Comparison of ENCODE assay signal across 8 mouse cellular contexts in the genomic region with DNA sequence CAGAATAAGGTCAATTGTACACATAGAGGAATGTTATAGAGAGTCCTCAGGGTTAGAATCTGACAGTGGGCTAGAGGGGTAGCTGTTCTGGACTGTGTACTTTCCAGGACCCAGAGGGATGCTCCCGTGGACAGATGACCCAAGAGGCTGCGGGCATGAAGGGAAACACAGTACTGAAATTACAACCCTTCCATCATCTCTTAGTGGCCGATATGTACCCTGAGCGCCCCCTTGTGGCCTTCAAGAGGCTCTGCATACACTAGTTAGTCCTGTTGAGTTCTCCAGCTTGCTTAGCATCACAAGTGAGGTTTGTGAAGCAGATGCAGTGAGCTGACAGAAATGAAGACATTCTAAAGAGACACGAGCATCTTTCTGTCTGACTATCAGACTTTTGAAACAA. TPM values are rescaled to one million over a fixed set of nuclear protein-coding genes. Genes with fewer than 3 reads are reported as not detected.
A peak's percentile ranks its signal among the peaks of the same experiment; 100 is the strongest.
DNase-seq lines count a peak whose midpoint lies in the region; ATAC-seq lines count a peak whose summit lies in the region.

No protein-coding gene starts in this region.

- H3K27me3 ChIP-seq in midbrain, embryonic 10.5 days (ENCODE audit: low read depth, poor library complexity, severe bottlenecking) = no peaks in the 10 kb centered on the region
- H3K27me3 ChIP-seq in midbrain, embryonic 16.5 days (ENCODE audit: control insufficient read depth, insufficient read depth, low read depth, low read length) = no peaks in the 10 kb centered on the region

- H3K9me3 ChIP-seq in midbrain, embryonic 10.5 days (replicated peaks) = no peaks in the 10 kb centered on the region
- no peaks in the 10 kb centered on the region for H3K9me3 ChIP-seq in midbrain, embryonic 16.5 days (replicated peaks; ENCODE audit: control insufficient read depth, low read length, poor library complexity, severe bottlenecking)

- 20% methylated on average over 5 of the region's 5 CpGs for WGBS in midbrain, embryonic 10.5 days
- 9% methylated on average over 5 of the region's 5 CpGs for WGBS in midbrain, embryonic 16.5 days

- H3K4me1 ChIP-seq in midbrain, embryonic 10.5 days = no peaks in the 10 kb centered on the region
- H3K4me1 ChIP-seq in midbrain, embryonic 16.5 days (ENCODE audit: control insufficient read depth, insufficient read depth, low read length) = no peaks in the 10 kb centered on the region

- no peak overlapping the region for H3K4me3 ChIP-seq in midbrain, embryonic 10.5 days
- no peak overlapping the region for H3K4me3 ChIP-seq in midbrain, embryonic 16.5 days (ENCODE audit: low read depth, low read length)

- H3K9ac ChIP-seq in midbrain, embryonic 16.5 days (ENCODE audit: low read depth, low read length) = no peak overlapping the region

- H3K4me2 ChIP-seq in midbrain, embryonic 16.5 days (ENCODE audit: low read length) = no peak overlapping the region

- no peak for ATAC-seq in midbrain, embryonic 16.5 days
- ATAC-seq in common myeloid progenitor, adult 5-6 weeks (replicated peaks; ENCODE audit: low read depth, poor library complexity, severe bottlenecking) = peak; percentile 92
- ATAC-seq in monocyte, adult 5-6 weeks (replicated peaks; ENCODE audit: insufficient number of reproducible peaks, low FRiP score, low TSS enrichment, poor library complexity, severe bottlenecking) = peak; percentile 87

- H3K36me3 ChIP-seq in midbrain, embryonic 10.5 days = no peaks in the 10 kb centered on the region
- H3K36me3 ChIP-seq in midbrain, embryonic 16.5 days (ENCODE audit: control insufficient read depth, insufficient read depth, low read length) = no peaks in the 10 kb centered on the region

- H3K27ac ChIP-seq in midbrain, embryonic 10.5 days (replicated peaks) = no peak overlapping the region
- H3K27ac ChIP-seq in midbrain, embryonic 16.5 days (ENCODE audit: low read length) = no peak overlapping the region

- intact Hi-C loops in heart, postnatal 14 days (cut with DNase I) = no loop called here
- intact Hi-C loops in left cerebral cortex, postnatal 25 days (cut with DNase I) = no loop called here

- peak; percentile 59 for DNase-seq in midbrain, embryonic 10.5 days (ENCODE audit: low spot score)
- peak; percentile 34 for DNase-seq in adipocyte (ENCODE audit: low spot score)
- peak; percentile 36 to 48 for DNase-seq in heart, postnatal 14 days
- DNase-seq in left cerebral cortex, postnatal 25 days (ENCODE audit: low spot score in 2 of 2) = peak; percentile 38 to 40
- DNase-seq in thymus, postnatal 10 days (ENCODE audit: low spot score in 2 of 2) = peak; percentile 4 to 41

RNA-seq across cellular contexts. Expression of gene A430033K04Rik, which starts 36.3 kb away (rescaled TPM):
- 8.4 and 9.7 TPM in 2 replicates for polyA plus RNA-seq in midbrain, embryonic 10.5 days (2016; fragmentation: Nextera tagmentation; extraction: Ambion mirVana)
- polyA plus RNA-seq in midbrain, embryonic 16.5 days (2015; fragmentation: Nextera tagmentation; extraction: Ambion mirVana) = 25.3 and 26.3 TPM in 2 replicates
- 17.7 and 18.4 TPM in 2 replicates for total RNA-seq in common myeloid progenitor, adult 5-6 weeks (2017)
- 1 to 10 TPM; 4.1 to 4.3 TPM for total RNA-seq in heart, postnatal 14 days (2021)
- total RNA-seq in left cerebral cortex, postnatal 25 days (2021) = 10 to 100 TPM; 15.5 to 15.9 TPM
- 4.2 to 13.7 TPM (median 7.4 TPM) in 3 replicates for total RNA-seq in monocyte, adult 5-6 weeks (2017)

RNA-seq across cellular contexts. Expression of gene Zfp68, which starts 39.4 kb away (rescaled TPM):
- polyA plus RNA-seq in midbrain, embryonic 10.5 days (2016; fragmentation: Nextera tagmentation; extraction: Ambion mirVana) = 55.8 and 60.4 TPM in 2 replicates
- polyA plus RNA-seq in midbrain, embryonic 16.5 days (2015; fragmentation: Nextera tagmentation; extraction: Ambion mirVana) = 75.8 and 80.6 TPM in 2 replicates
- total RNA-seq in common myeloid progenitor, adult 5-6 weeks (2017) = 63.6 and 89.1 TPM in 2 replicates
- 10 to 100 TPM; 22.7 to 23.5 TPM for total RNA-seq in heart, postnatal 14 days (2021)
- 10 to 100 TPM; 26.2 to 29.1 TPM for total RNA-seq in left cerebral cortex, postnatal 25 days (2021)
- 53.7 to 70.6 TPM (median 65.0 TPM) in 3 replicates for total RNA-seq in monocyte, adult 5-6 weeks (2017)
